Mouse (Mus musculus) B cell, adult 2 months (primary cell): ENCODE measurements around the gene Cntn5.
"Not testable (repeated sequence)": the region's sequence is repeated elsewhere in the genome, so short reads cannot be mapped to it uniquely, and the experiment has no call there.

Experiments
- DNase-seq, 2 experiments: peaks; one replicate each; pipeline ENCODE4 v3.0.0; 2022

Gene Cntn5

DNA sequence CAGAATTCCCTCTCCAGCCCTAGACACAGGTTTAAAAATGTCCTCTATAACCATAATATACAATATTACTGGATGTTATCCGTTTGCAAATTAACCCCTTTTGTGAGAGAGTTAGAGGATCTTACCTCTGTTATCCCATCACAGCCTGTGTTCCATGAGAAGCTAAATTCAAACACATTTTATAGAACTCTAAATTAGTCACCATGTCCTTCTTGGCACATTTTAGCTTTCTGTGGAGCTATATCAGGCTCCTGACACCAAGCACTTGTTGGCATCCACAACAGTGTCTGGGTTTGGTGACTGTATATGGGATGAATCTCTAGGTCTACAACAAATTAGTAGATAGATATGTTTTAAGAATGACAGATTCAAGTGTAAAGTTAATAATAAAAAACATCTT is 253.9 kb downstream of the Cntn5 start:
- no peak for DNase-seq

DNA sequence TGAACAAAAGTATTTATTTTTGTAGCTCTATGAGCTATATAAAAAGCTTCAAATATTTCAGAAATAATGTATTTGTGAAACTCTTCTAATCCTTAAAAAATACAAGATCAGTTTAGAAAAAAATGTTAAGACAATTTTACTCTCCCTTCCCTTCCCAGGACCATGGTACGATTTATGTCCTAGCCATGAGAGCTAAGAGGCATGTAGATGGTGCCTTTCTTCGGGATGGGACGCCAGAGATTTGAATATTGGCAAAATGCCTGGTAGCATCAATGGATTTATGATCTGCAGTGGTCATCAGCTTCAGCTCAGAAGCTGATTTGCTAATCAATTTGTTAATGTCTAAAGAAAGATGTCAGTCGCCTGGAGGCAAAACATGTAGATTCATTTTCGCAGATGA is 258.6 kb downstream of the Cntn5 start:
- no peak for DNase-seq

DNA sequence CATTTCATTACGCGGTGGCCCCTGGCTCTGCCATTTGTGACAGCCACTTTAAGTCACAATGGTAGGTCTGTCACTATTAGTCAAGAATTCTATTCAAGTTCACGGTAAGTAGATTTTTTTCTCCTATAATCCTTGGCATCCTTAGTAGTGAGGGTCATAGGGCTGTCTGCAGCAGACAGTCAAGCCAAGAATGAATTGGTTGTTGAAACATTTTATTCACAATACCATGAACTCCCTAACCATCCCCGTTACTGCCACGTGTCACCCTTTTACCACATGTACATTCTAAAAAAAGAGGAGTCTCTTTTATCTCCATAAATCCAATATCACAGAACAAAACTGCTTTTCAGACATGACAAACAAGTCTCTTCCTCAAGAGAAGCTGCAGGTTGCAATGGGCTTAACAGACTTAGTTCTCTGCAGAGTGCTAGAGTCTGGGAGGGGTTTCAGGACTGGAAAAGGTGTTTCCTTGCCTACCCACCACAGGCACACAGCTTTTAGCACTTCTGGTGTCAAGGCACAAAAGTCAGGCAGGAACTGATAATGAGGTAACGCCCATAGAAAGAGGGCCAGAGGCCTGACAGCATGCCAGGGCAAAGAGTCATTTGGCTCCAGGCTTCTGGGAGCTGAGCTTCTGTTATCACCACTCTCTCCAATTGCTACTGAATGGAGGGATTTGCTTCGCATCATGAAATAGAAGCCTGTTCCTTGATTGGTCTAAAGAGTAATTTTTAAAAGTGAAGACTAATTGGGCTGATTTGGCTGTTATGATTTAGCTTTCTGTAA is 259.3 kb downstream of the Cntn5 start:
- DNase-seq, result no peak

DNA sequence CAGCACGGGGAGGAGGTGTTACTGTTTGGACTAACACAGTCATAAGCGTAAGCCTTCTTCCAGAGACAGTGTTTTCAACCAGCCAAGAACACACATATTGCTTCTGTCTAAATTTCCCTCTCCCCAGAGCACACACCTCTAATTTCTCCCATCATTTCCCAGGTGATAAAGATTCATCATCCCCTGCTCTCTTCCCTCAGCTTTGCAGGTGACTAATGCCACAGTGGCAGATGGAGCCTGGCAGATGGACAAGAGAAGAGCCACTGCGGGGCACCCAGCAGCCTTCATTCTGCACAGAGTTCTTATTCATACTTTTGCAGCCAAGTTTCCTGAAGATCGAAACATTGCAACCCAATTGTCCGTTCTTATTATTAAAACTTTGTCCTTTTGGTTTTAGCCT is 286.5 kb downstream of the Cntn5 start:
- no peak for DNase-seq

GRCm38 (mm10) chr9:10575346-10576241 is 329.0 kb downstream of the Cntn5 start:
- DNase-seq, result no peak

GRCm38 (mm10) chr9:10569830-10570229 is 334.7 kb downstream of the Cntn5 start:
- DNase-seq, result no peak

GRCm38 (mm10) chr9:10540877-10541276 is 363.7 kb downstream of the Cntn5 start:
- not testable (repeated sequence) for DNase-seq

GRCm38 (mm10) chr9:10532248-10532647 is 372.3 kb downstream of the Cntn5 start:
- DNase-seq, result no peak

DNA sequence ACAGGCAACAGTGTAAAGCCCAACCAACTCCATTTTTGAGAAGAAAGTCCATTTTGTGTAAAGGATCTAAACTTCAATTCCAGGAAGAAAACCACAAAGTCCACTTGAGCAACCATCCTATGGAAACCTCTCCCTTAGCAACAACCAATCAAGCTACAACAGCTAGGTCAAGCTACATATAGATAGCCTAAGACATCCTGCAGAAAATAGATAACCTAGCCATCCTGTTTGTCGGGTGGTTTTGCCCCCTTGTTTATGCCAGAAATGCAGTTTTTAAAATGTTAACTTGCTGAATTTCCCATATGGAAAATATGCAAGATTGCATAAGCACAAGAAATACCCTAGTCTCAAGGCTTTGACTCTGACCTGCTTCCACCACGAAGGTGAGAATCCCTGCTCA is 373.5 kb downstream of the Cntn5 start:
- no peak for DNase-seq

DNA sequence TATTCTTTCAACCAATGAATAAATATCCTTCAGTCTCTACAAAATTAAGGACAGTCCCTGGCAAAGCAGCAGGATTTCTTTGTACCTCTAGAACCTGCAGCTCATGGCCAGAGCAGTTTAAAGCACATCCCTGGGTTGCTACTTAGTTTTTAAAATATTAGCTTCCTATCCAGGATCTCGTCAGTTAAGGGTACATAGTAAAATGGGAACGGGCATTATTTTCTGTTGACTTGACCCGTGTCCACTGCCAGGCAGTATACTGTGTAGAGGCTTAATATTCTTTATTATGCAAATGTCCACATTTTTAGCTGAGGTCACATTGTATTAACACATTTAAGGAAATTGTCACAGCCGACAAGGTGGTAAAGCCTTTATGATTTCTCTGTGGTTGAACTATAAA is 375.0 kb downstream of the Cntn5 start:
- DNase-seq, result no peak

DNA sequence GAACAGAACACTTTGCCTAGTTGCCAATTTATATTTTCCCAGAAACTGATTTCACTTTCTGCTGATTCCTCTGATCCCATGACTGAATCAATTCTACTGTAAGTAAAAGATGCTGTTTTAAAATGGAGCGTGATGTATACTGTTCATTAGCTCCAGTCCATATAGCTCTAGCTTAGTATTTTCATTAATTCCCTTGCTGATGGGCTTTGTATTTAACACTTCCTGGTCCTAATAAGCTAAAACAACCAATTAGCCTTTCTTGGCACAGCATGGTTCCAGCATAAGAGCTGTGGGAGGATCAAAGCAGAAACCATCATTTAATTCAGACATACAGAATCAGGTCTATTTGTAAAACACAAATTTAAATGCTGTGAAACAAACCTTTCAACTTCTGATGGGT is 375.5 kb downstream of the Cntn5 start:
- no peak for DNase-seq

DNA sequence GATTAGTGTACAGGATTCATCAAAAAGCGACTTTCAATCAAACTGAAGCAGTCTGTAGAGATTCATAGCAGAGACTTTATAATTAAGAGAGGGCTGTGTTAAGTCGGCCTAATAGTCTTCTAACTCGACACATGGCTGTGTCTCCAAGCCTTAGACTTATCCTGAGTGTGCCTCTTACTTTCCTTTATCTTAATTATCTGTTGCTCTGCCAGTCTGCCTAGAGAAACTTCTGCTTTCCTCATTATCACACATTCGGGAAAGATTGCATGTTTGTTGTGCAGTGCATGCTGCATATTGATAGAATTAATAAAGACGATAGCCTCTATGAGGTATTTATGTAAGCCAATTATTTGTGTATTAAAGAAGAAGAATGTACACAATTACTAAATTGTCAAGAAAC is 375.9 kb downstream of the Cntn5 start:
- DNase-seq, result no peak

DNA sequence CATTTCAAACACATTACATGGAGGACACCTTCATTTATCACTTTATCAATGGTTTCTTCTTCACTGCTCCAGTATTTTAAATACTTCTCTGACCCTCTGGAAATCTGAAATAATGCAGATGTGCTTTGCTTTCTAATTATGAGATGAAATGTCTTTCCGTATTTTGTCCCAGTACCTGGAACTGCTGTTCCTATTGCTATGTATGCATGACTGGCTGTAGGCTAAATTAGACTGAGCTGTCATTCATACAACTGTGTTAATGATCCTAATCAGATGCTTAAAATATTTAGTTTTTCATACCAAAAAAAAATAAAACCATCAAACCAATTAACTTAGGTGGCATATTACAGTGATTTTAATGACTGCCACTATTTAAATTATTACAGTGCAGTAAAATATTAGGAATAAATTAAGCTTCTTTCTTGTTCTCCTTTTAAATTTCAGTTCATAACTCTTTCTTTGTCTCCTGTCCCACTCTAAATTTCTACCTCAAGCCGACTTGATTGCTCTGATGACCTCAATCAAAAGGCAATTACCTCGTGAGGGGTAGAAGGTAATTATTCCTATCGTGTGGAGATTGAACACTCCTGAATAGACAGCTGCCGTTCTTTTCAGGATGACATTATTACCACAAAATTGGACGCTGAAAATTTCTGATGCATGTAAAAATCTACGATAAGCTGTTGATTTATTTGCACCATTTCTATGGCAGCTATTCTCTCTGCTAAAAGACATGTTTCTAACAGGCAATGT is 378.5 kb downstream of the Cntn5 start:
- no peak for DNase-seq

GRCm38 (mm10) chr9:10522604-10523003 is 382.0 kb downstream of the Cntn5 start:
- no peak for DNase-seq

- no peak for DNase-seq
These were observed 383.5 kb downstream of the Cntn5 start for GRCm38 (mm10) chr9:10521054-10521453.

- DNase-seq, result no peak
These were observed 412.3 kb downstream of the Cntn5 start for GRCm38 (mm10) chr9:10492243-10492642.

DNA sequence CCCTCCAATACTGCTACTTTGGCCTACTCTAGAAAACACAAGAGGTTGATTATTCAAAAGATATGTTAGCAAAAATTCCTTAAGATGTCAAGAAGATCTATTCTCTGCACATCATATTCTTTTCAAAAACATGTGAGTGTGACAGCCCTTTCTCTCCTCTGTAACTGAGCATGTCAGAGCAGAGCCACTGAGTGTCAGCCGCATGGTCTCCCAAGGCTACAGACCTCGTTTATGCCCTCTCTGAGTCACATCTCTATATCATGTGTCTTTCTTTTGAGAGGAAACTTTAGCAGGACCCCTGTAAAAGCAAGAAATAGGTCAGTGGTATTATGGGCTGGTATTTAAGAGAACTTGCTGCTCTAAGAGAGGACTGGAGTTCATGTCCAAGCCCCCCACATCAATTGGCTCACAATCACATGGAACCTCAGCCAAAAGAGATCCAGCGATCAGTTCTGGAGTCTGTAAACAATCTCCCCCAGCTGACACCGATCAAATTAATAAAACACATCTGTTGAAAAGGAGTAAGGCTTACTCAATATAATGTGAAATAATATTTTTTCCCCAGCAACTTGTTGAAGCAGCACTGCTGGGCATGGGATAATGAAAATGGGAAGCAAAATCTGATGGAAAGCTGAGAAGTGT is 433.0 kb downstream of the Cntn5 start:
- DNase-seq, result no peak

GRCm38 (mm10) chr9:10464758-10465157 is 439.8 kb downstream of the Cntn5 start:
- DNase-seq, result no peak

- DNase-seq, result no peak
These were observed 446.7 kb downstream of the Cntn5 start for GRCm38 (mm10) chr9:10457900-10458299.

GRCm38 (mm10) chr9:10448987-10449563 is 455.5 kb downstream of the Cntn5 start:
- DNase-seq, result no peak

DNA sequence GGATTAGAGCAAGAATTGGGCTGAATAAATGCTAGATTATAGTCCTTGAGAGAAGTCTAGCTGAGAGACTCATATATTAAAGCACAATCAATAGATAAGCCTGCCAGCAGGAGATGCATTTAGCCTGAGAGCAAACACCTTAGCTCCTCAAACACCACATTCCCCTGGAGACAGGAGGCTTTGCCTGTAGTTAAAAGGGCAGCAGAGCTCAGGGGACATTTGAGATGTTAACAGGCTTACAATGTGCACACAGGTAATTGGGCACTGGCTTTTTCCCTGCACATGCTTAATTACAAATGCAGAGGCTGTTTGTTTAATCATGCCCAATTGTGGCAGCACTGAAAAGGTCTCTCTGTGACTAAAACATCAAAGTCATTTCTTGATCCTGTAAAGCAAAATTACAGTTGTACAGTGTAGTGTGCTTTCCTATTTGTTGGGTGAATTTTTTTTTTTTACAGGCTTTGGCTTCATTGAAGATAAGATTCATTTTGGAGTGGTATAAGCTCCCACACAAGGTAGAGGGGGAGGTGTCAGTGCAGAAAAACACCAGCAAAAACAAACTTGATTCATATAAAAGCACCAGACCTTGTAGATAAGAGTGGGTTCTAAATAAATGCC is 457.2 kb downstream of the Cntn5 start:
- no peak for DNase-seq

GRCm38 (mm10) chr9:10412075-10412474 is 492.5 kb downstream of the Cntn5 start:
- no peak for DNase-seq
